Mouse (Mus musculus) embryonic facial prominence, embryonic 12.5 days (tissue): ENCODE results near the gene Cdh13. TPM values are rescaled to one million over a fixed set of nuclear protein-coding genes. Genes with fewer than 3 reads are reported as not detected.
A peak's percentile ranks its signal among the peaks of the same experiment; 100 is the strongest.

Experiments used
- ATAC-seq: fragments of 200-750 bp; cut with Nextera tagmentation; 2 replicates; pipeline ENCODE4 v1.8.0; 2017; ENCODE audit not compliant: insufficient number of reproducible peaks, insufficient read depth, low FRiP score, low TSS enrichment
- H3K27ac ChIP-seq: fragments of 300-500 bp; sonication (generic); 2 replicates; pipeline ENCODE4 v1.5.1; 2016; ENCODE audit warnings: mild to moderate bottlenecking
- H3K27me3 ChIP-seq: fragments of 300-500 bp; sonication (generic); 2 replicates; pipeline ENCODE4 v1.6.1; 2016; ENCODE audit warnings: mild to moderate bottlenecking, moderate library complexity
- H3K36me3 ChIP-seq: fragments of 300-500 bp; sonication (generic); 2 replicates; pipeline ENCODE4 v1.6.1; 2016; ENCODE audit warnings: mild to moderate bottlenecking
- H3K4me1 ChIP-seq: fragments of 300-500 bp; sonication (generic); 2 replicates; pipeline ENCODE4 v1.6.1; 2016
- H3K4me2 ChIP-seq: fragments of 300-500 bp; sonication (generic); replicated peaks from 2 replicates; pipeline ENCODE4 v1.6.1; 2016; ENCODE audit warnings: mild to moderate bottlenecking, moderate library complexity
- H3K4me3 ChIP-seq: fragments of 300-500 bp; sonication (generic); 2 replicates; pipeline ENCODE4 v1.5.1; 2016; ENCODE audit warnings: mild to moderate bottlenecking
- H3K9ac ChIP-seq: fragments of 300-500 bp; sonication (generic); 2 replicates; pipeline ENCODE4 v1.6.1; 2016; ENCODE audit warnings: mild to moderate bottlenecking, moderate library complexity
- H3K9me3 ChIP-seq: fragments of 300-500 bp; sonication (generic); 2 replicates; pipeline ENCODE4 v1.6.1; 2016; ENCODE audit warnings: mild to moderate bottlenecking, moderate library complexity
- WGBS: fragments of 180-500 bp; shearing (Covaris S2); methylation state at CpG from one replicate; pipeline ENCODE4 v1.1.7; 2016; 5-methylcytosine and 5-hydroxymethylcytosine counted together
- polyA plus RNA-seq: library from polyadenylated mRNA; unstranded; fragments of >200 nt; fragmentation: Nextera tagmentation; extraction: Ambion mirVana; gene quantifications from 2 replicates; pipeline ENCODE4 v1.2.1, GENCODE M21; 2016

Gene Cdh13
- polyA plus RNA-seq, 1 experiment from 2014 or later: 10.6 TPM

GRCm38 (mm10) chr8:118785646-118786045 lies 502.1 kb downstream of the Cdh13 start:
- no peak for ATAC-seq
- Histone ChIP-seq H3K36me3 (no peaks in the 10 kb centered on the region), H3K27ac (no peak overlapping the region), H3K9me3 (no peaks in the 10 kb centered on the region), H3K4me3 (no peak overlapping the region), H3K27me3 (no peaks in the 10 kb centered on the region), H3K4me1 (no peaks in the 10 kb centered on the region), H3K4me2 (no peak overlapping the region), H3K9ac (no peak overlapping the region)
- 90% methylated on average over 13 of the region's 13 CpGs for WGBS

- no peaks in the 10 kb centered on the region for H3K36me3 ChIP-seq
- H3K4me3 ChIP-seq: no peak overlapping the region
- 76% methylated on average over 7 of the region's 7 CpGs for WGBS
- no peak for ATAC-seq
- no peak overlapping the region for H3K9ac ChIP-seq
- no peaks in the 10 kb centered on the region for H3K9me3 ChIP-seq
- no peak overlapping the region for H3K4me2 ChIP-seq
- no peaks in the 10 kb centered on the region for H3K27me3 ChIP-seq
- no peaks in the 10 kb centered on the region for H3K4me1 ChIP-seq
- no peak overlapping the region for H3K27ac ChIP-seq
Measured at GRCm38 (mm10) chr8:118789649-118790048, 506.1 kb downstream of the Cdh13 start.

GRCm38 (mm10) chr8:118794886-118795285 lies 511.4 kb downstream of the Cdh13 start:
- 85% methylated on average over 9 of the region's 9 CpGs for WGBS
- Histone ChIP-seq H3K4me3 (no peak overlapping the region), H3K36me3 (no peaks in the 10 kb centered on the region), H3K9ac (no peak overlapping the region), H3K4me1 (no peaks in the 10 kb centered on the region), H3K9me3 (no peaks in the 10 kb centered on the region), H3K27me3 (no peaks in the 10 kb centered on the region), H3K27ac (no peak overlapping the region), H3K4me2 (no peak overlapping the region)
- no peak for ATAC-seq

GRCm38 (mm10) chr8:118796491-118796890 lies 513.0 kb downstream of the Cdh13 start:
- Histone ChIP-seq H3K27ac (no peak overlapping the region), H3K9ac (no peak overlapping the region), H3K4me1 (no peaks in the 10 kb centered on the region), H3K9me3 (0 out of 2 replicates have a peak, but pooled peaks cover 3% of the 10 kb centered on the region), H3K4me2 (no peak overlapping the region), H3K27me3 (no peaks in the 10 kb centered on the region), H3K4me3 (no peak overlapping the region), H3K36me3 (no peaks in the 10 kb centered on the region)
- 59% methylated on average over 7 of the region's 7 CpGs for WGBS
- no peak for ATAC-seq

GRCm38 (mm10) chr8:118797127-118797526 lies 513.6 kb downstream of the Cdh13 start:
- no peak overlapping the region for H3K27ac ChIP-seq
- no peaks in the 10 kb centered on the region for H3K4me1 ChIP-seq
- 74% methylated on average over 3 of the region's 3 CpGs for WGBS
- 0 out of 2 replicates have a peak, but pooled peaks cover 3% of the 10 kb centered on the region for H3K9me3 ChIP-seq
- H3K9ac ChIP-seq: no peak overlapping the region
- H3K4me3 ChIP-seq: no peak overlapping the region
- no peak overlapping the region for H3K4me2 ChIP-seq
- no peaks in the 10 kb centered on the region for H3K36me3 ChIP-seq
- no peak for ATAC-seq
- H3K27me3 ChIP-seq: no peaks in the 10 kb centered on the region

GRCm38 (mm10) chr8:118803168-118803567 lies 519.6 kb downstream of the Cdh13 start:
- Histone ChIP-seq H3K4me1 (no peaks in the 10 kb centered on the region), H3K27ac (no peak overlapping the region), H3K9ac (no peak overlapping the region), H3K27me3 (no peaks in the 10 kb centered on the region), H3K36me3 (no peaks in the 10 kb centered on the region), H3K4me2 (no peak overlapping the region), H3K9me3 (0 out of 2 replicates have a peak, but pooled peaks cover 3% of the 10 kb centered on the region), H3K4me3 (no peak overlapping the region)
- no peak for ATAC-seq
- 68% methylated on average over 4 of the region's 4 CpGs for WGBS

- WGBS: 75% methylated on average over 6 of the region's 6 CpGs
- H3K36me3 ChIP-seq: no peaks in the 10 kb centered on the region
- H3K27ac ChIP-seq: no peak overlapping the region
Measured at GRCm38 (mm10) chr8:118809660-118810059, 526.1 kb downstream of the Cdh13 start.

GRCm38 (mm10) chr8:118815055-118815454 lies 531.5 kb downstream of the Cdh13 start:
- Histone ChIP-seq H3K9me3 (no peaks in the 10 kb centered on the region), H3K36me3 (no peaks in the 10 kb centered on the region), H3K4me3 (no peak overlapping the region), H3K27me3 (no peaks in the 10 kb centered on the region), H3K27ac (no peak overlapping the region), H3K9ac (no peak overlapping the region), H3K4me2 (no peak overlapping the region), H3K4me1 (0 out of 2 replicates have a peak, but pooled peaks cover 3% of the 10 kb centered on the region)
- ATAC-seq: no peak
- 54% methylated on average over 10 of the region's 10 CpGs for WGBS

More at GRCm38 (mm10) chr8:118809660-118810059, 526.1 kb downstream of the Cdh13 start:
- Histone ChIP-seq H3K27me3 (no peaks in the 10 kb centered on the region), H3K9me3 (no peaks in the 10 kb centered on the region), H3K9ac (no peak overlapping the region), H3K4me3 (no peak overlapping the region), H3K4me1 (no peaks in the 10 kb centered on the region), H3K4me2 (no peak overlapping the region)
- ATAC-seq: no peak

GRCm38 (mm10) chr8:118826761-118827160 lies 543.2 kb downstream of the Cdh13 start:
- no peak for ATAC-seq
- Histone ChIP-seq H3K9ac (no peak overlapping the region), H3K36me3 (no peaks in the 10 kb centered on the region), H3K27ac (no peak overlapping the region), H3K9me3 (no peaks in the 10 kb centered on the region), H3K4me3 (no peak overlapping the region), H3K27me3 (0 out of 2 replicates have a peak, but pooled peaks cover 3% of the 10 kb centered on the region), H3K4me1 (peaks cover 12% of the 10 kb centered on the region; the same call in 1 of the 2 replicates), H3K4me2 (no peak overlapping the region)
- WGBS: 92% methylated on average over 4 of the region's 4 CpGs

GRCm38 (mm10) chr8:118827726-118828125 lies 544.2 kb downstream of the Cdh13 start:
- 85% methylated on average over 6 of the region's 6 CpGs for WGBS
- Histone ChIP-seq H3K4me1 (peaks cover 12% of the 10 kb centered on the region; the same call in 1 of the 2 replicates), H3K36me3 (no peaks in the 10 kb centered on the region), H3K4me3 (no peak overlapping the region), H3K4me2 (no peak overlapping the region), H3K9me3 (no peaks in the 10 kb centered on the region), H3K27ac (no peak overlapping the region), H3K9ac (no peak overlapping the region), H3K27me3 (0 out of 2 replicates have a peak, but pooled peaks cover 3% of the 10 kb centered on the region)
- ATAC-seq: no peak

GRCm38 (mm10) chr8:118830291-118830690 lies 546.8 kb downstream of the Cdh13 start:
- H3K36me3 ChIP-seq: no peaks in the 10 kb centered on the region
- peaks cover 12% of the 10 kb centered on the region; the same call in 1 of the 2 replicates for H3K4me1 ChIP-seq
- H3K27ac ChIP-seq: no peak overlapping the region
- no peak overlapping the region for H3K9ac ChIP-seq
- WGBS: 43% methylated on average over 5 of the region's 5 CpGs
- H3K4me3 ChIP-seq: no peak overlapping the region
- ATAC-seq: no peak
- H3K4me2 ChIP-seq: no peak overlapping the region
- H3K27me3 ChIP-seq: 0 out of 2 replicates have a peak, but pooled peaks cover 3% of the 10 kb centered on the region
- no peaks in the 10 kb centered on the region for H3K9me3 ChIP-seq

- H3K36me3 ChIP-seq: no peaks in the 10 kb centered on the region
- 0 out of 2 replicates have a peak overlapping the region, but pooled peaks have one; percentile 46 for H3K27ac ChIP-seq
- WGBS: 73% methylated on average over 10 of the region's 10 CpGs
- H3K9ac ChIP-seq: no peak overlapping the region
- H3K27me3 ChIP-seq: 0 out of 2 replicates have a peak, but pooled peaks cover 3% of the 10 kb centered on the region
- ATAC-seq: 0 out of 2 replicates have a peak, but pooled peaks have one; percentile 31
- no peak overlapping the region for H3K4me2 ChIP-seq
- peaks cover 12% of the 10 kb centered on the region; the same call in 1 of the 2 replicates for H3K4me1 ChIP-seq
- H3K4me3 ChIP-seq: no peak overlapping the region
- H3K9me3 ChIP-seq: no peaks in the 10 kb centered on the region
Measured at GRCm38 (mm10) chr8:118831026-118831425, 547.5 kb downstream of the Cdh13 start.
